Mouse (Mus musculus): ENCODE results near the gene Jag2. TPM values are rescaled to one million over a fixed set of nuclear protein-coding genes. Genes with fewer than 3 reads are reported as not detected.

Jag2 gene
- total RNA-seq, 4 experiments from 2014 or later: 3.7 to 10.1 (median 6.6) TPM

GRCm38 (mm10) chr12:112868178-112869087 lies 61.1 kb downstream of the Jag2 start, which contains the start of gene Gpr132:
Gene Gpr132 (minus strand): TSS chr12:112868228.
- DNase-seq: no peak

GRCm38 (mm10) chr12:112867106-112867674 lies 62.4 kb downstream of the Jag2 start:
- no peak for DNase-seq

- no peak for DNase-seq
Observed at GRCm38 (mm10) chr12:112866467-112867080, 63.0 kb downstream of the Jag2 start.

- no peak for DNase-seq
Observed at GRCm38 (mm10) chr12:112864804-112865203, 64.8 kb downstream of the Jag2 start.

GRCm38 (mm10) chr12:112861911-112862321 lies 67.7 kb downstream of the Jag2 start:
- no peak for DNase-seq

GRCm38 (mm10) chr12:112860765-112861164 lies 68.8 kb downstream of the Jag2 start:
- DNase-seq: no peak

- DNase-seq: no peak
Observed at GRCm38 (mm10) chr12:112859930-112860329, 69.6 kb downstream of the Jag2 start.

- DNase-seq: no peak
Observed at GRCm38 (mm10) chr12:112858581-112859336, 70.8 kb downstream of the Jag2 start.

Small RNA genes lying within 50 kb of the gene (microRNA-seq; reads per million reads assigned to microRNA genes)
- 0 reads per million in 2 experiments for gene Mir6941

Other genes with a start within 250 kb of the Jag2 start
- gene Cep170b, start 209.3 kb downstream of the Jag2 start, total RNA-seq (2022): 10 to 100 TPM; 43.6 to 74.0 (median 59.1) TPM
- 10 to 100 TPM in 3 of 4 experiments, 1 to 10 TPM in 1; 9.1 to 21.7 (median 15.5) TPM for gene Pld4, start 169.1 kb downstream of the Jag2 start, total RNA-seq (2022)
- gene Ahnak2, start 127.1 kb downstream of the Jag2 start, total RNA-seq (2022): 10 to 100 TPM in 3 of 4 experiments, 1 to 10 TPM in 1; 7.6 to 17.7 (median 14.5) TPM
- gene Clba1, start 120.8 kb downstream of the Jag2 start, total RNA-seq (2022): 10 to 100 TPM; 10.6 to 16.1 (median 14.0) TPM
- gene Cdca4, start 100.4 kb downstream of the Jag2 start, total RNA-seq (2022): 10 to 100 TPM; 11.7 to 14.7 (median 13.6) TPM
- gene Gpr132, start 61.5 kb downstream of the Jag2 start, total RNA-seq (2022): under 1 TPM; 0.42 to 0.80 (median 0.56) TPM
- gene Nudt14, start 12.3 kb upstream of the Jag2 start, total RNA-seq (2022): 10 to 100 TPM; 29.3 to 45.0 (median 36.1) TPM
- 10 to 100 TPM; 21.5 to 30.9 (median 24.2) TPM for gene Btbd6, start 46.7 kb upstream of the Jag2 start, total RNA-seq (2022)
- 10 to 100 TPM; 49.6 to 86.9 (median 68.3) TPM for gene Brf1, start 70.9 kb upstream of the Jag2 start, total RNA-seq (2022)
- 10 to 100 TPM; 42.2 to 60.4 (median 53.7) TPM for gene Pacs2, start 84.7 kb upstream of the Jag2 start, total RNA-seq (2022)
- under 1 TPM in 3 of 4 experiments, not detected in 1; 0.38 to 0.65 (median 0.62) TPM for gene Tex22, start 144.7 kb upstream of the Jag2 start, total RNA-seq (2022)
- gene Mta1, start 168.5 kb upstream of the Jag2 start, total RNA-seq (2022): 10 to 100 TPM; 81.8 to 92.8 (median 86.8) TPM
- 10 to 100 TPM; 46.7 to 65.5 (median 58.4) TPM for gene Crip2, start 210.5 kb upstream of the Jag2 start, total RNA-seq (2022)
- gene Crip1, start 216.5 kb upstream of the Jag2 start, total RNA-seq (2022): 10 to 100 TPM; 55.3 to 90.7 (median 59.7) TPM
- 1 to 10 TPM in 3 of 4 experiments, under 1 TPM in 1; 0.87 to 1.8 (median 1.5) TPM for gene Tedc1, start 226.6 kb upstream of the Jag2 start, total RNA-seq (2022)